Mouse (Mus musculus) kidney, postnatal 0 days (tissue): ENCODE results near the gene Sco2. TPM values are rescaled to one million over a fixed set of nuclear protein-coding genes. Genes with fewer than 3 reads are reported as not detected.
A peak's percentile ranks its signal among the peaks of the same experiment; 100 is the strongest.

ENCODE experiments used
- ATAC-seq: fragments of 200-750 bp; cut with Nextera tagmentation; replicated peaks from 2 replicates; pipeline ENCODE4 v1.8.0; 2017; ENCODE audit warnings: low read depth, moderate number of reproducible peaks, moderate TSS enrichment, moderate library complexity; ENCODE audit not compliant: low FRiP score
- DNase-seq: peaks from one replicate; pipeline ENCODE4 v3.0.0-alpha.2; 2016; ENCODE audit warnings: low spot score
- H3K27ac ChIP-seq: fragments of 300-500 bp; sonication (generic); 2 replicates; pipeline ENCODE4 v1.5.1; 2014; ENCODE audit warnings: mild to moderate bottlenecking
- H3K27me3 ChIP-seq: fragments of 300-500 bp; sonication (generic); 2 replicates; pipeline ENCODE4 v1.6.1; 2014; ENCODE audit warnings: low read length, mixed read lengths; ENCODE audit not compliant: insufficient read depth
- H3K36me3 ChIP-seq: fragments of 300-500 bp; sonication (generic); 2 replicates; pipeline ENCODE4 v1.6.1; 2014; ENCODE audit warnings: low read length, mixed read lengths; ENCODE audit not compliant: insufficient read depth
- H3K4me1 ChIP-seq: fragments of 300-500 bp; sonication (generic); replicated peaks from 2 replicates; pipeline ENCODE4 v1.6.1; 2014; ENCODE audit warnings: antibody characterized with exemption, low read length, mixed read lengths; ENCODE audit not compliant: insufficient read depth
- H3K4me2 ChIP-seq: fragments of 300-500 bp; sonication (generic); 2 replicates; pipeline ENCODE4 v1.6.1; 2014; ENCODE audit warnings: mild to moderate bottlenecking, low read length, moderate library complexity, mixed read lengths
- H3K4me3 ChIP-seq: fragments of 300-500 bp; sonication (generic); replicated peaks from 2 replicates; pipeline ENCODE4 v1.5.1; 2014; ENCODE audit warnings: low read depth, low read length
- H3K9ac ChIP-seq: fragments of 300-500 bp; sonication (generic); 2 replicates; pipeline ENCODE4 v1.6.1; 2014; ENCODE audit warnings: low read depth, low read length
- H3K9me3 ChIP-seq: fragments of 300-500 bp; sonication (generic); replicated peaks from 2 replicates; pipeline ENCODE4 v1.6.1; 2016; ENCODE audit warnings: low read length, inconsistent platforms, mixed read lengths
- CTCF ChIP-seq: IDR thresholded peaks from 2 replicates; pipeline ENCODE4 v1.5.1; 2016; ENCODE audit warnings: antibody characterized with exemption, low read depth, mild to moderate bottlenecking, moderate library complexity
- WGBS: fragments of 180-500 bp; shearing (Covaris S2); extraction: QIAGEN DNeasy Blood & Tissue Kit; methylation state at CpG from one replicate; pipeline ENCODE4 v1.1.7; 2014; 5-methylcytosine and 5-hydroxymethylcytosine counted together
- polyA plus RNA-seq: library from polyadenylated mRNA; unstranded; fragments of >200 nt; fragmentation: Nextera tagmentation; extraction: Ambion mirVana; gene quantifications from 2 replicates; pipeline ENCODE4 v1.2.1, GENCODE M21; 2015

Gene Sco2
- polyA plus RNA-seq, 1 experiment from 2014 or later = 11.7 TPM

- TF ChIP-seq CTCF = no peak
These were observed 5.8 kb upstream of the Sco2 start for GRCm38 (mm10) chr15:89379429-89379828.

GRCm38 (mm10) chr15:89378831-89379401, 5.3 kb upstream of the Sco2 start, which contains the start of gene Odf3b:
TSS of gene Odf3b (minus strand) at chr15:89379282.
- no peak within 1 kb of the TSS for H3K27ac ChIP-seq
- DNase-seq = peak; percentile 44
- peak within 1 kb of the TSS; percentile 62 for H3K4me2 ChIP-seq
- H3K27me3 ChIP-seq = peaks cover 36% of the 10 kb centered on the region
- no peak for ATAC-seq
- H3K9me3 ChIP-seq = no peaks in the 10 kb centered on the region
- TF ChIP-seq CTCF = no peak
- 1% methylated on average over 30 of the region's 33 CpGs for WGBS
- peak within 1 kb of the TSS; percentile 24 for H3K9ac ChIP-seq
- H3K36me3 ChIP-seq = no peaks in the 10 kb centered on the region
- peak within 1 kb of the TSS; percentile 39 for H3K4me3 ChIP-seq
- peaks cover 24% of the 10 kb centered on the region for H3K4me1 ChIP-seq

More at GRCm38 (mm10) chr15:89379429-89379828, 5.8 kb upstream of the Sco2 start:
- H3K9ac ChIP-seq = no peak overlapping the region
- ATAC-seq (no peak), DNase-seq (no peak)
- peak overlapping the region; percentile 39 for H3K4me3 ChIP-seq
- no peaks in the 10 kb centered on the region for H3K36me3 ChIP-seq
- WGBS = 13% methylated on average over 10 of the region's 10 CpGs
- no peak overlapping the region for H3K27ac ChIP-seq
- H3K4me1 ChIP-seq = peaks cover 19% of the 10 kb centered on the region
- H3K4me2 ChIP-seq = peak overlapping the region; percentile 62
- no peaks in the 10 kb centered on the region for H3K9me3 ChIP-seq
- peaks cover 36% of the 10 kb centered on the region for H3K27me3 ChIP-seq

- no peak for ATAC-seq
- H3K9ac ChIP-seq = peak overlapping the region; percentile 24; the same call in 1 of the 2 replicates
These were observed 4.5 kb upstream of the Sco2 start for GRCm38 (mm10) chr15:89377938-89378828.

GRCm38 (mm10) chr15:89377362-89377761, 3.7 kb upstream of the Sco2 start:
- DNase-seq (peak; percentile 3), ATAC-seq (no peak)
- H3K4me1 ChIP-seq = peaks cover 33% of the 10 kb centered on the region
- H3K9me3 ChIP-seq = no peaks in the 10 kb centered on the region
- peak overlapping the region; percentile 25; the same call in 1 of the 2 replicates for H3K4me2 ChIP-seq
- H3K9ac ChIP-seq = no peak overlapping the region
- no peak overlapping the region for H3K27ac ChIP-seq
- no peak overlapping the region for H3K4me3 ChIP-seq
- WGBS = 6% methylated on average over 18 of the region's 18 CpGs
- TF ChIP-seq CTCF = no peak
- no peaks in the 10 kb centered on the region for H3K36me3 ChIP-seq
- peaks cover 36% of the 10 kb centered on the region for H3K27me3 ChIP-seq

More at GRCm38 (mm10) chr15:89377938-89378828, 4.5 kb upstream of the Sco2 start:
- Histone ChIP-seq H3K27ac (no peak overlapping the region), H3K9me3 (no peaks in the 10 kb centered on the region), H3K4me2 (peak overlapping the region; percentile 62), H3K4me3 (peak overlapping the region; percentile 39), H3K36me3 (no peaks in the 10 kb centered on the region), H3K27me3 (peaks cover 36% of the 10 kb centered on the region), H3K4me1 (peaks cover 25% of the 10 kb centered on the region)
- 12% methylated on average over 46 of the region's 46 CpGs for WGBS
- TF ChIP-seq CTCF = no peak
- no peak for DNase-seq

- H3K4me1 ChIP-seq = peaks cover 33% of the 10 kb centered on the region
- DNase-seq (no peak), ATAC-seq (no peak)
- H3K4me3 ChIP-seq = no peak within 1 kb of the TSS
- H3K36me3 ChIP-seq = peaks cover 3% of the 10 kb centered on the region
- no peaks in the 10 kb centered on the region for H3K9me3 ChIP-seq
- TF ChIP-seq CTCF = no peak
- no peak within 1 kb of the TSS for H3K9ac ChIP-seq
- peak within 1 kb of the TSS; percentile 25; the same call in 1 of the 2 replicates for H3K4me2 ChIP-seq
- peaks cover 36% of the 10 kb centered on the region for H3K27me3 ChIP-seq
- no peak within 1 kb of the TSS for H3K27ac ChIP-seq
- 23% methylated on average over 16 of the region's 16 CpGs for WGBS
These were observed 3.3 kb upstream of the Sco2 start, which contains the start of gene Tymp for GRCm38 (mm10) chr15:89376957-89377356. TSS of gene Tymp (minus strand) at chr15:89377039.

GRCm38 (mm10) chr15:89376040-89376439, 2.4 kb upstream of the Sco2 start:
- WGBS = 87% methylated on average over 7 of the region's 7 CpGs
- TF ChIP-seq CTCF = no peak
- Histone ChIP-seq H3K4me2 (no peak overlapping the region), H3K9ac (no peak overlapping the region), H3K36me3 (peaks cover 12% of the 10 kb centered on the region), H3K27ac (no peak overlapping the region), H3K9me3 (no peaks in the 10 kb centered on the region), H3K4me3 (no peak overlapping the region), H3K27me3 (peaks cover 36% of the 10 kb centered on the region), H3K4me1 (peaks cover 33% of the 10 kb centered on the region)
- no peak for DNase-seq
- ATAC-seq = no peak
